In genomic region chr17:34549843-34550242, GRCm38 (mm10) we compare ENCODE assay signal across 45 mouse cellular contexts. TPM values are rescaled to one million over a fixed set of nuclear protein-coding genes. Genes with fewer than 3 reads are reported as not detected.
"Had no signal": no experiment of that assay in that cellular context is flagged by ENCODE, and none has a peak within 500 bp of the region (broad histone marks: within the 10 kb centered on the region; RNA-seq: fewer than 3 reads in every experiment).

No protein-coding gene starts in this region.

- DNase-seq: left cerebral cortex, postnatal 4 days; liver; liver, embryonic 13.5 days; liver, postnatal 0 days; lung, adult 2 months; lung, embryonic 14.5 days; lung, postnatal 10 days; lung, postnatal 14 days; lung, postnatal 36 days; lung, postnatal 4 days; midbrain, embryonic 14.5 days had no signal

- H3K36me3 ChIP-seq: limb, embryonic 10.5 days; limb, embryonic 12.5 days; limb, embryonic 13.5 days; limb, embryonic 15.5 days; liver, embryonic 12.5 days; liver, embryonic 13.5 days; liver, embryonic 15.5 days; lung, embryonic 15.5 days; midbrain, embryonic 10.5 days; midbrain, embryonic 12.5 days; midbrain, embryonic 13.5 days; midbrain, embryonic 15.5 days; neural tube, embryonic 12.5 days had no signal

- H3K4me2 ChIP-seq: limb, embryonic 12.5 days; limb, embryonic 13.5 days; limb, embryonic 15.5 days; liver, embryonic 11.5 days; liver, embryonic 12.5 days; liver, embryonic 13.5 days; liver, embryonic 15.5 days; lung, embryonic 14.5 days; lung, embryonic 15.5 days; midbrain, embryonic 11.5 days; midbrain, embryonic 12.5 days; midbrain, embryonic 13.5 days; midbrain, embryonic 15.5 days; neural tube, embryonic 12.5 days had no signal

- H3K9ac ChIP-seq: limb, embryonic 12.5 days; limb, embryonic 13.5 days; limb, embryonic 15.5 days; liver, embryonic 12.5 days; liver, embryonic 13.5 days; liver, embryonic 14.5 days; liver, embryonic 15.5 days; liver, postnatal 0 days; lung, embryonic 14.5 days; lung, embryonic 15.5 days; midbrain, embryonic 12.5 days; midbrain, embryonic 13.5 days; midbrain, embryonic 15.5 days; neural tube, embryonic 12.5 days had no signal

- H3K9me3 ChIP-seq: limb, embryonic 10.5 days; limb, embryonic 12.5 days; limb, embryonic 13.5 days; limb, embryonic 15.5 days; liver, embryonic 12.5 days; liver, embryonic 13.5 days; liver, embryonic 15.5 days; lung, embryonic 15.5 days; megakaryocyte, embryonic 14.5 days; midbrain, embryonic 10.5 days; midbrain, embryonic 12.5 days; midbrain, embryonic 13.5 days; midbrain, embryonic 15.5 days; neural tube, embryonic 12.5 days had no signal

- ATAC-seq: liver, embryonic 12.5 days; liver, postnatal 0 days; lung, postnatal 0 days; midbrain, embryonic 13.5 days; midbrain, embryonic 15.5 days; midbrain, embryonic 16.5 days had no signal

- H3K4me3 ChIP-seq: limb, embryonic 10.5 days; limb, embryonic 12.5 days; limb, embryonic 13.5 days; limb, embryonic 15.5 days; liver, embryonic 12.5 days; liver, embryonic 13.5 days; liver, embryonic 15.5 days; lung, embryonic 15.5 days; megakaryocyte, embryonic 14.5 days; midbrain, embryonic 10.5 days; midbrain, embryonic 12.5 days; midbrain, embryonic 13.5 days; midbrain, embryonic 15.5 days; myocyte; neural tube, embryonic 12.5 days had no signal

- H3K27ac ChIP-seq: limb, embryonic 10.5 days; limb, embryonic 12.5 days; limb, embryonic 13.5 days; limb, embryonic 15.5 days; liver, embryonic 12.5 days; liver, embryonic 13.5 days; liver, embryonic 14.5 days; liver, embryonic 15.5 days; lung, embryonic 15.5 days; macrophage; midbrain, embryonic 10.5 days; midbrain, embryonic 12.5 days; midbrain, embryonic 13.5 days; midbrain, embryonic 15.5 days; neural tube, embryonic 12.5 days had no signal

- H3K4me1 ChIP-seq: limb, embryonic 10.5 days; limb, embryonic 12.5 days; limb, embryonic 13.5 days; limb, embryonic 15.5 days; liver, embryonic 12.5 days; liver, embryonic 13.5 days; liver, embryonic 15.5 days; lung, embryonic 15.5 days; megakaryocyte, embryonic 14.5 days; midbrain, embryonic 10.5 days; midbrain, embryonic 12.5 days; midbrain, embryonic 13.5 days; midbrain, embryonic 15.5 days; neural tube, embryonic 12.5 days had no signal

- H3K27me3 ChIP-seq: limb, embryonic 13.5 days; limb, embryonic 15.5 days; liver, embryonic 13.5 days; liver, embryonic 15.5 days; lung, embryonic 15.5 days; midbrain, embryonic 13.5 days; midbrain, embryonic 15.5 days; neural tube, embryonic 12.5 days had no signal

RNA-seq across cellular contexts. Expression of gene Btnl6, which starts 32.7 kb away (rescaled TPM):
- total RNA-seq: left cerebral cortex, postnatal 10 days; left cerebral cortex, postnatal 14 days; left cerebral cortex, postnatal 25 days; left cerebral cortex, postnatal 36 days; left cerebral cortex, postnatal 4 days; liver, adult 2 months; megakaryocyte progenitor cell, adult 5-6 weeks; megakaryocyte, adult 5-6 weeks; megakaryocyte-erythroid progenitor cell, adult 5-6 weeks; midbrain, postnatal 0 days; monocyte, adult 5-6 weeks had no signal
- polyA plus RNA-seq: limb, embryonic 10.5 days; limb, embryonic 11.5 days; limb, embryonic 12.5 days; limb, embryonic 13.5 days; limb, embryonic 14.5 days; limb, embryonic 15.5 days; liver, adult 2 months; liver, embryonic 11.5 days; liver, embryonic 12.5 days; liver, embryonic 13.5 days; liver, embryonic 14.5 days; liver, embryonic 15.5 days; liver, postnatal 0 days; lung, adult 2 months; lung, embryonic 14.5 days; lung, embryonic 15.5 days; lung, embryonic 16.5 days; lung, postnatal 0 days; midbrain, embryonic 10.5 days; midbrain, embryonic 11.5 days; midbrain, embryonic 12.5 days; midbrain, embryonic 13.5 days; midbrain, embryonic 14.5 days; midbrain, embryonic 15.5 days; midbrain, embryonic 16.5 days; midbrain, postnatal 0 days; myocyte; neural tube, embryonic 11.5 days; neural tube, embryonic 12.5 days had no signal
